Mouse (Mus musculus) thymus, adult 18-20 months (tissue): Measurements from ENCODE around the gene Ace2.

ENCODE experiments used
- DNase-seq, 2 experiments: peaks; one replicate each; pipeline ENCODE4 v3.0.0; 2022; ENCODE audit warnings: mixed read lengths in 2 of 2

Ace2 gene

DNA sequence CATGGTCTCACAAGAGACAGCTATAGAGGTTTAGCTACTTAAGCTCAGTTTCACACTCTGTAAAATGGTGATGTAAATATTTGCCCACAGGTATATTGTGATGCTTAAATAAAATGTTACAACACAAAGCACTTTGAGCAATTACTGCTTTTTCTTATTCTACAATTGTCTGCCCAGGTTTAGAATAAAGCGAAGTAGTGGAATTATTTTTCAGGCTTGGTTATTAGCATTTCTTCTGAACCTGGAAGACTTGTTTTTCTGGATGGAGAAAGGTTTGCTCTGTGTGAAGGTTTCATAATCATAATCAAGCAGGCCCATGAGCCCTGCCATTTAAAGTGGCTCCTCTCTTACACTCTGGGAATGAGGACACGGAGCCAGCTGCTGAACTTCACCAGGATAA lies at the start of gene Ace2:
Ace2 (plus strand) TSS at position 301 of the 400 bp plus-strand sequence.
- DNase-seq = no peak

DNA sequence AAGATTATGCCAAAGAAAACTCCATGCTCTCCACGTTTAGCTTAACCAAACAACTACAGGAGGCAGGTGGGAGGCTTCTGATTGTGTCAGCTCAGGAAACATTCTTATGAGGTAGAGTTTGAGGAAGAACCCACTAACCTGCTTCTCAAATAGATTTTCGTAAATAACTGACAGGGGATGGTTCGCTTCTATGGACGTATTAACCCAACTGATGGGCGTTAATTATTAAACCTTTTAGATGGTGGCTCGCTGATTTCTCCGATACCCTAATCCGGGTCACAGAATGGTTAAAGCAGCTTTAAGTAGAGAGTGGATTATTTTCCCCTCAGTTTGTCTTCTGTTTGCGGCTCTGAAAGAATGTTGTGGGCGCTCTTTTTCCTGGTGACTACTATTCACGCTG lies 49.2 kb upstream of the Ace2 start:
- no peak for DNase-seq

DNA sequence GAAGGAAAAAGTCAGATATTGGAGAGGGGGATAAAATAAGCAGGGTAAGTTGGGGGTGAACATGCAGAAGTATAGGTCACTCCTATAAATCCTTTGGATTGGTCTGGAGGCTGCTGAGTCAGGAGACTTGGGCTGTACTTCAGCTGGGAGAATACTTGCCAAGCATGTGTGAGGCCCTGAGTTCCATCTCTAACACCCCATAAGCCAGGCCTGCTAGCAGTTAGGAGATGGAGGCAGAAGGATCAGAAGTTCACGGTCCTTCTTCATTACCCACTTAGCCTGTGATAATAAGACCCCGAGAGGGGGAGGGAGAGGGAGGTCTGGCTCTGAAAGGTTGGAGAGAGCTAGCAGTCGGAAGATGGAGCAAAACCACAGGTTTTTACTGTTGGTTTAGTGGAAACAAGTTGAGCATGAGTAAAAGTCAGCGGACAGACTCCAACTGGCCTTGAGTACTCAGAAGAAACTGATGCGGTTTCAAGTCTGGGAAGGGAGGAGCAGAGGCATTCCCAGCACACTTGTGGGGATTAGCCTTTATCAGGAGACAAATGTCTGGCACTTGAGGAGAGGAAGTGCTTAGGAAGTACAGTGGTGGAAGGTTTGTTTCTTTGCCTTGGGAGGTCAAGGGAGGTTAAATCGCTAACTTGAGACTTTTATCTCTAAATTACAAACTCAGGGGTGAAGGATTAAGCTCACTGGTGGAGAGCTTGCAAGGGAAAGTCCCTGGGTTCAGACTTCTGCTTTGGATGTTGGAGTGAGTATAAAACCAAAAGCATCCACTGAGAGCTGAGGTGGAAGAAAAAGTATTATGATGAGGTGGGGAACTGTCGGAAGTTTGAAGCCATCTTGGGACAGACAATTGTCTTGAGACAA lies 46.6 kb upstream of the Ace2 start:
- DNase-seq = no peak

DNA sequence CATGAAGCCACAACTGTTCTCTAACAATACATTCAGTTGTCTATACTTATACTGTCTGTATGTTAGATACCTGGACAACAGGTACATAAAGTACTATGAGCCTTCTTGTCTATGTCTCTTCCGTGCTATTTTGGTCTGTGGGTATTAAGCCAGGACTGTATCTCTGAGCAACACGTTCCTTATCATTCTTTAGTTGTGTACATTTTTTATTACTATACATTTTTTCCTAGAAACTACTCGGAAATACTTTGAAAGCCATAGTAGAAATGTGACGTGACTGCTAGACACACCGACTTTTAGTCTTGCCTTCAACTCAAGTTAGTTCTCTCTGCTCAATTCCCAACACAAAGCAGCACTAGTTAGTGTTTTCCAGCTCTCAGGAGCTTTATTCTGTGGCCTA lies 45.7 kb upstream of the Ace2 start:
- no peak for DNase-seq

DNA sequence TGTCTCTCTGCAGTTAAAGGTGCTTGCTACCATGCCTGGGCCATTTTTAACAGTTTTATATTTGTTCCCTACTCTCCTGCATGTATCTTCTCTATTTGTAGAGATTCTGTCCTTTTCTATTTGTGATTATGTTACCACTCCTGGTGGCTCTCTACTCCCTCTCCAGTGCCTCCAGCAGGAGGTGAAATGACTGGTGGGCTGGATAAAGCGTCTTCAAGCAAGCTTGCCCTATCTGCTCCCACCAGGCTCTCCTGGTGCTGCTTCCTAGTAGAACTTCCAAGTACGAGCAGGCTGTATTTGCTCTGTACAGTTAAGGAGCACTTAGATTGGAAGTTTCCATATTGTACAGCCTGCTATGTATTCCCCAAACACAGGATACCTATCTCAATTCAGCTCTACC lies 43.3 kb upstream of the Ace2 start:
- no peak for DNase-seq

DNA sequence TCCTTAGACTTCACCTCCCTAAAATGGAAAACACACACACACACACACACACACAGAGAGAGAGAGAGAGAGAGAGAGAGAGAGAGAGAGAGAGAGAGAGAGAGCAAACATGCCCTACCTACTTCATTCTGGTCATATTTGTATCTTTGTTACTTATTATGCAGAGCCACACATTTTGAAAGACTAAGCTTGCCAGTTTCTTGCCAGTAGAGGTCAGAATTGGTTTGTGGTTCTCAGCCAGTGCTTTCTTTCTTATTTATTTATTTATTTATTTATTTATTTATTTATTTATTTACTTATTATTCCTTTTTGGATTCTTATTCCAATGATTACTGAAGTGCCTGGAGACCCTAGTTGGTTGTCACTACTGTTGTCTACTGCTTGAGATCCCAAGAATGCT lies 37.6 kb upstream of the Ace2 start:
- DNase-seq = no peak

DNA sequence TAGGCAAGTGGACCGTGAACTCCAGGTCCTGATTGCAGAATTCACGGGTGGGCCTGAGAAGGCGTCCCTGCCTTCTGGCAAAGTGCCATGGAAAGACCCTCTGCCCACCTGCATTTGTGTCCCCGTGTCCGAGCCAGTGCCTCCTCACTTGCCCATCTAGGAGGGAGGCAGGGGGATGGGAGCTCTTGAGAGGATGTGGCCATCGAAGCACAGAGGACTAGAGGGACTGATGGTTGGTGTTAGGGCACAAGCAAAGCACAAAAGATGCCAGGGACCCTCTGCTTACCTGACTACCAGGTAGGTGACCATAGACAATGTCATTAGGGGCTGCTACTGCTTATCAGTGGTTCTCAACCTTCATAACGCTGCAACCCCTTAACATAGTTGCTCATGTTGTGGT lies 36.9 kb upstream of the Ace2 start:
- no peak for DNase-seq

DNA sequence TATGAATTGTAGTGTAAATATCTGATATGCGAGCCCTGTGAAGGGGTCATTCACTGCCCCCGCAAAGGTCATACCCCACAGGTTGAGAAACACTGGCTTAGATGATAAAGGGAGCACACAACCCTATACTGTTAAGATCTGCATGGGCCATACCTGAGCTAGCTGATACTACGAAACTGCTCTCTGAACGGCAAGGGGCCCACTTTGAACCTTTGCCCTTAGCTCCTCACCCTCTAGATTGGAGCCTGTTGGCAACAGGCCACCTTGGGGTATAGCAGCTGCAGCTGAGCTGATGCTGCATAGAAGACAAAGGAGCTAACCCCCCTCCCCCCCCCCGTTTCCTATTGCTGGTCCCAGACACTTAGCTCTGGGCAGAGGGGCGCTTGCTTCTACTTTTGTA lies 36.5 kb upstream of the Ace2 start:
- no peak for DNase-seq

DNA sequence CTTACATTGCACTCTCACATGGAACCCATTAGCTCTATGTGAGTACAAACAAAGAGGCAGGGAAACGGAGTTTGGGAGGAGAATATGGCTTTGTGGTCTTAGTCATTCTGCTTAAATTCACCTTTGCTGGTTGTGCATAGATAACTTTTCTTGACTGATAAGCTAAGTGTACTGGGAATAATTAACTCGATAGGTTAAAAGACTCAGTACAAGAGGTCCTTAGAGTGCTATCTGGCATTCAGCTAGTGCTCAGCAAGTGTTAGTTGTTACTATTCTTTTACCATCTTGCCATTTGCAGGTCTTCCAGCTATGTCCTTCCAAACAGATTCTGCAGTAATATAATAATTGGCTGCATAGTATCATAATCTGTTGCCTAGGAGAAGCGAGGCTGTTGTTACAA lies 28.0 kb upstream of the Ace2 start:
- DNase-seq = no peak

DNA sequence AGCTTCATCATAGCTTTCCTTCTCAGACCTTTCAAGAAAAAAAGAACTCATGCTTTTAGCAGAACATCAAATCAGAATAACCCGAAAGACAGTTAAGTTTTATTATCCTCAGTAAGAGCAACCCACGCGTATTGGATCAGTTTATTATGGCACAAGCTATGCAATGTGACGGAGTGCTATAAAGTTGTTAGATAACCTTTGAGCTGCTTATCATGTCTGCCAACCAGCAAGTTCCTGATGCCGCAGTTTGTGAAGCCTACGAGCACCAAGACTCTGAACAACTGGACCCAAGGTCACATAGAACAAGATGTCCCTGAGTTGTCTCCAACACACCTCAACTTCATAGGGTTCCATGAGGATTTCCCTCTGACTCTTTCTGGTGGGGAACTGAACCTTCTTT lies 25.4 kb upstream of the Ace2 start:
- DNase-seq = no peak

DNA sequence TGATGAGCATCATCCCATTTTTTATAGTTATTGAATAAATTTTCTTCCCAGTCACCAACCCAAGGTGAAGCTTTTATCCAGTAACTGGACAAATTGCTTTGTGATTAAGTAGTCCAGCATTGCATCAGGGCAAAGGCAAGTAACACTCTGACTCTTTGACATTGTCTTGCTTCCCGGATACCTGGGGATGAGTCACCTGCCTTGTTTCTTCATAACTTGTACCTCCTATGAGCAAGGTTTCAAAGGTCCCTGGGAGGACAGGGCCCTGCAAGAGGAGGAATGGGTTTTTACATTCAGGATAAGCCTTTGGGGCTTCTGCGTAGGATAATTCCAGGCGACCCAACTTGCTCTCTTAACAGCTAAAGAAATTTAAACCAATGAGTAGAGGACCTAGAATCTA lies 15.2 kb upstream of the Ace2 start:
- no peak for DNase-seq

DNA sequence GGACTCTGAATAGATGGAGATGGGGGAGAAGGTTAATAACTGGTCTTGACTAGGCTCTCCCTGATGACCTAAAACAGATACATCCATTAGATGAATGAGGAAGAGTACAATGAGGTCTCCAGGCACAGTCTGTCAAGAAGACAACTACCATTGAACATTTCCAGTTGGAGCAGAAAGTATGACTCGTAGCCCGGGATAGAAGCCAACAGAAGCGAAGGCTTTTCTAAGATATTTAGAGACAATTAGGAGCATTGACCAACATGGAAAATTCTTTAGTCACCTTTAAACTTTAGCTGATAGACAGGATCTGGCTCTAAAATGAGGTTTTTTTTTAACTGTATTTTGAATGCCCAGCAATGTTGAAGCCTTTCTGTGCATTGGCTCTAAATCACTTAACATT lies 5.6 kb upstream of the Ace2 start:
- no peak for DNase-seq

DNA sequence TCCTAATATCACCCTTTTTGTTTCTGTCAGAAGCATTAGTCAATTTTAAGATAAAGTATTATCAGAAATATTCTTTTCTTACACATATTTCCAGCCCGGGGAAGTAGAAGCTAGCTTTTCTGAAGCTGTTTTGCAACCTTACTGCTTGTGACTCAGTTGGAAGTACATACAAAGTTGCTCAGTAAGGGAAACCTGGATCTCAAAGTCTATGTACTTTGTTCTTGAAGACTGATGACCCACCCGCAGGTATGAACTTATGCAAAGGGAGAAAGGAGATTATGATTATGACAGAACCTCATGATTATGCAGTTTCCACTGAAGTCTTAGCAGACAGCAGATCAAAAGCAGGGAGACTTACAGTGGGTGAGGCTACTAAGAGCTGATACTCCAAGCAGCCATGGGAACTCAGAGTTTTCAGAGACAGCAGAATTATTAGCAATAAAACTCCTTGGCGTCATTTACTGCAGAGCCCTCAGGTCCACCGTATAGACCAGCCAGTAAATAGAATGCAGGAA lies 3.8 kb upstream of the Ace2 start:
- no peak for DNase-seq

DNA sequence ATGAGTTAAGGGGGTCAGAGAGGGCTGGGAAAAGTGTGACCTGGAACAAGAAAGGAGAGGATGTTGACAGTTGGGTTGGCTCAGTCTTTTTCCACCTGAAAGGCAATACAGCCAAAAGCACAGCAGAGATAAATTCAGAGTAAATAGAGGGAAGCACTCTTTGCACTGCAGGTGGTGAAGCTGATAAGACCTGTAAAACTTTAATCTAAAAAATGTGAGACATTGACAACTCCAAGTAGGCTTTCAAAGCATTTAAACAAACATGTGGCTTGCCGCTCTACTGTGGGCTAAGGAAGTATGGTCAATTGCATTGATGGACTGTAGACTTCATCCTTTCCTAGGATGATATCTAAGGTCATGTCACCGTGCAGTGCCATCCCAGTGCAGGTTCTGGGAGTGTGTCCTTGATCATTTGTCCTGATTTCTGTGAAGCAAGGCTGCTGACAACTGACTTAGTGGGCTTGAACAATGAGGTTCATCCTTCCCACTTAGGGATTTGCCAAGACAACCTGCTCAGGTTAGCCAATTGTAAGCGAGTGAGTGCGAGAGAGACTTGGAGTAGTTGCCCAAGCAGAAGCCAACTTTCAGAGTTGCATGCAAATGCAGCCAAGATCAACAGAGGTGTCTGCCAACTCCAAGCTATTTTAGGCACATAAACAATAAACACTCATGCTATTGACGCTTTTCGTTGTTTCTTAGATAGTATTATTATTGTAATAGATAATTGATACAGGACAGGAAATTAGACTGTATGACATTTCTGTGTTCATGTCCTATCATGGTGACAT lies 6.5 kb downstream of the Ace2 start:
- no peak for DNase-seq

DNA sequence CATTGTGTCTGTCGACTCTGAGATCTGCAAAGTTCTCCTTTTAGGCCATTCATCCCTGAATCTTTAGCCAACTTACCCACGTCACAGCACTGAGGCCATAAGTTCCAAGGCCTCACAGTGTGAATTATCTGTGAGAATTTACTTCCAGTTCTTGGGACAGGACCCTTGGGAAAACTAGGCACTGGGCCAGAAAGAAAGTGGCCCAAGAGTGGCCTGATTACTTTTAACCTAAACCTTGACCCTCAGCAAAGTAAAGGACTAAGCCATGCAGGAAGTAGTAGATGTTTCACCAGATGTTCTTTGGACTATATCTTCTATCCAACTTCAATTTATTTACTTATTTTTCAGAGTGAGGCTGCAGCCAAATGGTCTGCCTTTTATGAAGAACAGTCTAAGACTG lies 13.6 kb downstream of the Ace2 start:
- DNase-seq = no peak

DNA sequence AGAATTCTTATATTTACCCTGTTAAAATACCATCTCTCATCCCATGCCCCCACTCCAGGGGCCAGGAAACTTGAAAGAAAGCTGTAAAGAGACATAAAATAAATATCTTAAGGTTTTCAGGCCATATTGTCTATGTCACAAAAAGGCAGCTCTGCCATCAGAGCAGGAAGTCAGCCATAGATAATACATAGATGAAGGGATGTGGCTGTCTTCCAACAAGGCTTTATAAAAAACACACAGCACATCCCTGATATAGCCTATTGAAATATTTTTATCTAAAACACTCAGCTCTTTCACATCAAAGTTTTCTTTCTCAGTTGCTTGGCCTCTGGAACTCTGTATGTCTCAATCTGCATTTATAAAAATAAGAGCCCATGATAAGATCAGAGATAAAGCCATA lies 14.5 kb downstream of the Ace2 start:
- DNase-seq = no peak

DNA sequence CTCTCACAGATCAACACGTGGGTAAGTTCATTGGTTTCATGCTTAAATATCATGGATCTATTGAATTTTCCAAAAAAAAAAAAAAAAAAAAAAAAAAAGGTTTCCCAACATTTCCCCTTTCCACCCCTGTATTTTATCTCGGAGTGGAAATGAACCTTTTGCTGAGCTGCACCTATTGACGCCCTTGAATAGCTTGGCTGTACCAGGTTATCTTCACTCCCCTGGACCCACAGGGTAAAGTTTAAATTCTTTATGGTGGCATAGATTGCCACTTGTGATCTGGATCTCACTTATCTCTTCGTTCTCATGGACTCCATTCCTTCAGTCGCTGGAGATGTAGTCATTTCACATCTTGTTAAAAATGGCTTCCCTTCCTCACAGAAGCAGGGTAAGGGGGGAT lies 15.5 kb downstream of the Ace2 start:
- no peak for DNase-seq

DNA sequence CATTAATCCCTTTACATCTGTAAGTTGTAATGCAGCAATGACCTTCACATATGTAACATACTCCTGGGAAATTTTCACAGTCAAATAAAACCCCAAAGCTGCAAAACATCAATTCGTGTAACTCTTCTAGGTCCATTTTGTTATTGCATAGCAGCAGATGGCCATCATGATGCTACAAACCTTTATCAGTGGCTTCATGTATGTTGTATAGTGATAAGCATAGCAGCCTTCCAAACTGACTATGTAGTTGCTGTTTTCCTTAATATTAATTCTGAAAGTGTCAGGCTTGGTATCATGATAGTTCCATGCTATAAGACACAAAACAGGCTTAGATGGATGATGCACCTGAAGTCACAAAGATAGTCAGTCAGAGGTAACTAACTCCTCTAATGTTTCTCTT lies 25.5 kb downstream of the Ace2 start:
- no peak for DNase-seq

DNA sequence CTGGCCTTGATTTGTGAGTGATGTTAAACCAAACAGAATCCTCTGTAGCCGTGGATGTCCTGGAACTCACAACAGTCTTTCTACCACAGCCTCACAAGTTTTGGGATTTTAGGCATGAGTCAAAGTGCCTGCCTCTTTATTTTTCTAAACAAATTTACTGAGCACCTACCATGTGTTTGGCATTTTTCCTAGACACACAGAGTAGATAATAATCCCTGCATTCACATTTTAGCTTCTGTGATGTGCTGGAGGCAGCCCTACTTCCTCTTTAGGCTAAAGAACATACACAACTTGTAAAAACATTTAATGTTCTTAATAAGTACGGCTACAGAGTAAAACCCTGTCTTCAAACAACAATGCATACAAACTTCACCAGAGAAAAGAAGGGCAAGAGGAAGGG lies 31.9 kb downstream of the Ace2 start:
- DNase-seq = no peak

DNA sequence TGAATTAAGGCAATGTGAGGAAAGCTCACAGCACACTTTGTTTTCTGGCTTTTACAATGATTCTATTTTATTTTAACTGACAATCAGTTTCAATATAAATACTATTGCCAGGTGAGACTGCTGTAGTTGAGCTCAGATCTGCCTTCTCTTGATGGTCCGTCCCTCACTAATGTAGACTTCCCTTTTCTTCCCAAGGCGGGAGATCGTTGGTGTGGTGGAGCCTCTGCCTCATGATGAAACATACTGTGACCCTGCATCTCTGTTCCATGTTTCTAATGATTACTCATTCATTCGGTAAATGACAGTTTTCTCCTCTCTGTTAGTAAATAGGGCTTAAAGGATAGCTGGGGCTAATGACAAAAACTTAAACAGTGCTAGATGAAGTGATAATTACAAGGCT lies 34.7 kb downstream of the Ace2 start:
- no peak for DNase-seq

DNA sequence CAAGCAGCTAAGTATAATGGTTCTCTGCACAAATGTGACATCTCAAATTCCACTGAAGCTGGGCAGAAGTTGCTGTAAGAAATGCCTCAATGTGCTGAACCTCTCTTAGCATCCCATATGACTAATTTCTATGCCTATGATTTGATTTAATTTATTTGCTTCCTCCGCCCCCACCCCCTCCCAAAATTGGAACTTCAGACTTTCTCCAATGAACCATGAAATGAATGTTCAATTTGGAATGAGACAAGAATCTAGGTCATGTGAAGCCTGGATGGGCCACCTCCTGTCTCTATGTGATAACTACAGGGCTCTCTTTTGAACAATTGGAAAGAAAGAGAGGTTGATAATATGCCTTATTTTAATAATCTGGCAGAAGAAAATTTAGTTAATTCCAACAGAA lies 36.2 kb downstream of the Ace2 start:
- DNase-seq = no peak

DNA sequence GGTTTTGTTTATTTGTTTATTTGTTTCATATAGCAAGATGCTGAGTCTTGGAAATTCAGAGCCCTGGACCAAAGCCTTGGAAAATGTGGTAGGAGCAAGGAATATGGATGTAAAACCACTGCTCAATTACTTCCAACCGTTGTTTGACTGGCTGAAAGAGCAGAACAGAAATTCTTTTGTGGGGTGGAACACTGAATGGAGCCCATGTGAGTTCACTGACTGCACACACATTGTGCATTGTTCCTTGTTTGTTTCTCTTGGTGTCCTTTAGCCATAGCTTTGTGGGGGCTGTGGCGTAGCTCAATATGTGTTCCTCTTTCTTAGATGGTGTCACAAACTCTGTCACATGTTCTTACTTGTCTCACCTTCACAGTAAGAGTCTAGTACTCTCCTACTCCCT lies 36.6 kb downstream of the Ace2 start:
- DNase-seq = no peak

DNA sequence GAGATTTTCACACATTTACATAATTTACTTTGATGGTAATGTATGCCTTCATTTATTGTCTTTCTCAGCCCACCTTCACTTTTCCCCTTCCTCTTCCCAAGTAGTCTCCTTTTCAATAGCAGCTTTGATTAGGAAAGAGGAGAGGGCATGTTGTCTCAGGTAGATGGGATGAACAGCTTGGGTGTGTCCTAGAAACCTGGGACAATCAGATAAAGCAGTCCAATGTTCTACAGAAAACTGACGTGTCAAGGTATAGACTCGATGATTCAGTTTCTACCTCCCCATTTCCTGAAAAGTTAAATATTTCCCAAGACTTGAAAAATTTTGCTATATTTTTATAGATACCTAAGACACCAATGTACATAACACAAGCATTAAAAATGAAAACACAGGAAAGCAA lies 39.7 kb downstream of the Ace2 start:
- no peak for DNase-seq

DNA sequence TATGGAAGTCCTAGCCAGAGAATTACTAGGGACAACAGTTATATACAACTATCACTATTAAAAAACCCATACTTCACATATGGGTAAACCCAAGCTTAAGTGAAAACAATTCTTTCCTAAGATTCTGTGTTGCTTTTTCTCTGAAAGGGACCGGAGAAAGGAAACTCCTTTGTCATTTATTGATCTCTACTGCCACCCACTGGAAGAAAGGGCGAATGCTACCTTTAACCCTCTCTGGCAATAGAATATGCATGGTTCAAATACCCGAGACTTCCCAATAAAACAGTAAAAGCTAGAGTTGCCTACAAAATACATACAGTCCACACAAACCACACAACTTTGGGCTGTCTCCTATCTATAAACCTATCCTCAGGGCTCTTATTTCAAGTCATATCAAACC lies 40.6 kb downstream of the Ace2 start:
- DNase-seq = no peak
